Mouse (Mus musculus) frontal cortex, postnatal 10 days (tissue): ENCODE data around the gene Hist1h3g.
"Not testable (repeated sequence)": the region's sequence is repeated elsewhere in the genome, so short reads cannot be mapped to it uniquely, and the experiment has no call there.

ENCODE experiments used
- DNase-seq, 2 experiments: peaks; one replicate each; pipeline ENCODE4 v3.0.0; 2022; ENCODE audit warnings: low spot score in 2 of 2, mixed read lengths in 1 of 2

Hist1h3g gene

DNA sequence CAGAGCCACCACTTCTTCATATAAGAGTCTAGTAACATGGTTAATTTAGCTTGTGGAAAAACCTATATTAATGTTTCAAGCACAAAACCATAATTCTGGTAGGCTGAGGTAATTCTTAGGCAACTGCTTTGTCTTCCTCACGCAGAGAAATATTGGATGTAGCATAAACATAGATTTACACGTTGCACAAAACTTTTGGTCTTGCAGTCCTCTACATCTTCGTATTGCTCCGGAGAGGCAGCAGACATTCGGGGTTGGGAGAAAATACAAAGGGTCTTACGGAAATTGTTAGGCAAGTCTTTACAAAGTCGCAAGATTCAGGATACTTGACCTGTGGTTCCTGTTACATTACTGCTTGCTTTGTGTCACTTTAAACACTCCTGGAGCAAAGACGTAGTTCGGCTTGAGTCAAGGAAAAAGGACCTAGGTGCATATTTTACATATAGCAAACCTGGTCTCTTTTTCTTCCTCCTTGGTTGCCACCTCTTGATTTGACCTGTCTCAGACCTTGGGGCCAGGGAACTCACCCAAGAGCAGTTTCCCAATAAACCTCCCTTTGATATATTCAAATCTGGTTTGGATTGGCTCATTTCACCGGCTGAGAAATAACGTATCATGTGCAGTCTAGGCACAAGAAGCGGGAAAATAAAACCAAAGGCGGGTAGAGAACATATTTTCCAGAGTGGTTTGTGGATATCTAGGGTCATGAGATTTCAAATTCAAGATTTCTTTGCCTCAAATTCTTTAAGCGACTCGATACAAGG lies 672 bp upstream of the Hist1h3g start:
- no peak for DNase-seq

DNA sequence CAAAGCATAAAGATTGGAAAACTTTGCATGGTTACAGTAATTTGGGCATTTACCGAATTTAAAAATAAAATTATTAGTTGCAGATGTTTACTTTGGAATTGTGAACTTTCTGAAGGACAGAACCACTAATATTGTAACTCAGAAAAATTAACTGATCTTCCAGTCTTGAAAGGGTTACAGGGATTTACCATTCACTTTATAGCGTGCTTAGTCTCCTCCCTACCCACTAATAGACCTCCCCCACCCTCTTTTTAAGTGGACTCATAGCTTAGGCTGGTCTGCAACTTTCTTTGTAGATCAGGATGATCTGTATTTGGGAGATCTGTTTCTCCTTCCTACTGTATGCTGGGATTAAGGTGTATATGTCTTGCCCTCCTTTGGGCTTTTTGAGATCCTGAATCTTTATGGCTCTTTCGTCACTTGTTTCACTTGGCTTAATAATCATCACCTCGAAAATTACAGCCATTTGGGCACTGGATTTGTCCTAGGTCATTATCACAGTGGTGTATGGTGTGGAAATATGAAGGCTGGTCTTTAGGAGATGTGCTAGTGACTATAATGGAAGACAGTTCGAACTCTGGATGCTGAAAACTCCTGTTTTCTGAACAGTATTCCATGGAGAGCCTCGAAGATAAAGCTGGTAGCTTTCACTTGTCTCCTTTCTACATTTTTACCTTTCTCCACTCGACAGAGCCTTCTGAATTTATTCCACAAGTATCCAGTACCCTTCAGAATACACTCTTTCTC lies 1.0 kb downstream of the Hist1h3g start:
- no peak for DNase-seq

DNA sequence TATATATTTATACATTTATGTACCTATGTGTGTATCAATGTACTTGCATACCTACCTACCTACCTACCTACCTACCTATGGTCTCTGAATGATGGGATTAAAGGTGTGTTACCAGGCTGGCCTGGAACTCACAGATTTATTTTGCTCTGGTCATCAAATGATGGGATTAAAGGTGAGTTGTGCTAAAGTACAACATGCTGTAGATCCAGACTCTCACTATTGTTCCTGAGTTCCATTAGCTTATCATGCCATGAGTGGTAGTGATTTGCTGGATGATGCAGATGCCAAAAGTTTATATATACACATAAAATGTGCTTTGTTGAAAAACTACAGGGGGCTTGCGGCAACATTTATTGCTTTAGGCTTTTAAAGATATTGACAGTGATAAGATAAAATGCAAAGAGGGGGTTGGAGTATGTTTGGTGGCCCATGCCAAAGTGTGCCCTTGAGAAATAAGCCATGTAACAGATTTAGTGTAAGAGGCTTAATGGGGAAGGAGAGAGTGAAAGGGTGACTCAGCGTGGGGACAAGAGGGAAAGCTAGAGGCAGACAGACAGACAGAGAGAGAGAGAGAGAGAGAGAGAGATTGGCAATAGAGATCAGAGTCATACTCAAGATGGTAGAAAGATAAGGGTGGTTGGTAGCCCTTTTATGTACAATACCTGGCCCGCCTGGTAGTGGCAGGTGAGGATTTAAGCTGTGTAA lies 1.9 kb downstream of the Hist1h3g start:
- DNase-seq = no peak

DNA sequence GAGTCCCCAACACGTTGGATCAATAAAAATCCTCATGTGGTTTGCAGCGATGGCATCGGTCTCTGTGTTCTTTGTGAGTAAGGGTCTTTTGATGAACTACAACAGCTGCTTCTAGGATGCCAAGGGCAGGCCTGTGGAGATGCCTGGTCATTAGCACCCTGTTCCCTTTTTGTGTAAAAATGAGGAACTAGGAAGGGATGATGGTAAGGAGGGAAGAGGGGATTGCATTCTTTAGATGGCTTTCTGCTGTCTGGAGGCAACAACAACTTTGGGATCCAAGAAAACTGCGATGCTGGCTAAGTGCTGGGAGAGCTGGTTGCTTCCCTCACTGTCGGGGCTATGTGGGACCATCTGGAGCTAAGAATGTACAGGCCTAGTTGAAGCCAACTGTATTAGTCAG lies 3.0 kb downstream of the Hist1h3g start:
- DNase-seq = no peak

DNA sequence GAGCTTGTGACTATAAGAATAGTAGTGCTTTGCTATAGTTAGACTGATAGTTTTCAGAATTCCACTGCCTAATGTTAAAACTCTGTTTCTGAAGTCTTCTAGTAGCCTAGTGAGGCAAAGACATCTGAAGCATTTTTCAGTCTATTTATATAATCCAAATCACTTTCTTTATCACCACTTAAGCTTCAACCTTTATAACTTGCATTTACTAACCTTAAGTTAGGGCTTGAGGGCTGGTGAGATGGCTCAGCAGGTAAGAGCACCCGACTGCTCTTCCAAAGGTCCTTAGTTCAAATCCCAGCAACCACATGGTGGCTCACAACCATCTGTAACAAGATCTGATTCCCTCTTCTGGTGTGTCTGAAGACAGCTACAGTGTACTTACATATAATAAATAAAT lies 4.6 kb downstream of the Hist1h3g start:
- DNase-seq = not testable (repeated sequence)

DNA sequence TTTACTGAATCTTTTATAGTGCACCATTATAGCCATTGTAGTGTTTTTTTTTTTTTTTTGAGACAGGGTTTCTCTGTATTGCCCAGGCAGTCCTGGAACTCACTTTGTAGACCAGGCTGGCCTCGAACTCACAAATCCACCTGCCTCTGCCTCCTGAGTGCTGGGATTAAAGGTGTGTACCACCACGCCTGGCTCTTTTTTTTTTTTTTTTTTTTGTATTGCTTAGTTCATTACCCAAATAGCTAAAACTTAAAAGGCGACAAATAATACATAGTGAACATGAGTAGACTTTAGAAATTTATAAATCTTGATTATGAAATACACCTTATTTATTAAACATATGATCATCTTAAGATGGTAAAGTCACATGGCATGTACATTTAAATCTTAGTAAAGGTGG lies 6.3 kb downstream of the Hist1h3g start:
- no peak for DNase-seq

DNA sequence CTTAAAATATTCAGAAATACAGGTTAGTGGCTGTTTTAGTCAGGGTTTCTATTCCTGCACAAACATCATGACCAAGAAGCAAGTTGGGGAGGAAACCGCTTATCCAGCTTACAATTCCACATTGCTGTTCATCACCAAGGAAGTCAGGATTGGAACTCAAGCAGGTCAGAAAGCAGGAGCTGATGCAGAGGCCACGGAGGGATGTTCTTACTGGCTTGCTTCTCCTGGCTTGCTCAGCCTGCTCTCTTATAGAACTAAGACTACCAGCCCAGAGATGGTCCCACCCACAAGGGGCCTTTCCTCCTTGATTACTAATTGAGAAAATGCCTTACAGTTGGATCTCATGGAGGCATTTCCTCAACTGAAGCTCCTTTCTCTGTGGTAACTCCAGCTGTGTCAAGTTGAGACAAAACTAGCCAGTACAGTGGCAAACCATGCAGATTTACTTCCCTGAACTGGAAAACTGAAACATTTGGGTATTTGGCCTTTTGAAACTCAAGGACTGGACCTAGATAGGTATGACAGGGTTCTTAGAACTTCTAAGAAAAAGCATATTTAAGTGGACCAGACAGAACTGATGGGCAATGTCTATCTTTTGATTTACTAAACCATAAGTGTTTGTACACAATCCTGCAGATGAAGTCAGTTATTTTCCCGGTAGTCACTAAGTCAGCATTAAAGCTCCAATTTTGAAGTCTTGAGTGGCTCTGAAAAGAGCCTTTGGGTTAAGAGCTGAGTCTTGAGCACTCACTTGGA lies 7.2 kb downstream of the Hist1h3g start:
- DNase-seq = not testable (repeated sequence)

DNA sequence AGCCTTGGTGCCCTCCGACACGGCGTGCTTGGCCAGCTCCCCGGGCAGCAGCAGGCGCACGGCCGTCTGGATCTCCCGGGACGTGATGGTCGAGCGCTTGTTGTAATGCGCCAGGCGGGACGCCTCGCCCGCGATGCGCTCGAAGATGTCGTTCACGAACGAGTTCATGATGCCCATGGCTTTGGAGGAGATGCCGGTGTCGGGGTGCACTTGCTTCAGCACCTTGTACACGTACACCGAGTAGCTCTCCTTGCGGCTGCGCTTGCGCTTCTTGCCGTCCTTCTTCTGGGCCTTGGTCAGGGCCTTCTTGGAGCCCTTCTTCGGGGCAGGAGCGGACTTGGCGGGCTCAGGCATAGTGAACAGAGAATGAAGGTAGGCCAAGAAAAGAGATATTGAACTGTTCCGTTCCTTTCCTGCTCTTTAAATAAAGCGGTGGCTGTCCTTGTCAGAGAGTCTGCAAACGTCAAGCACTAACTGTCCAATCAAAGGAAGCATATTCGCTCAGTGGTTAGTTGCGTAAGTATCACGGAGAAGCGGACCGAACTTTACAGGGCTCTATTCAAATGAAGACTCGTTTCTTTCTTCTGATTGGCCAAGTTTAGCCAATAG lies 7.9 kb downstream of the Hist1h3g start, which contains the start of gene Hist1h2bh:
Hist1h2bh (minus strand) TSS at position 394 of the 609 bp plus-strand sequence.
- peak; percentile 50 to 63 for DNase-seq

DNA sequence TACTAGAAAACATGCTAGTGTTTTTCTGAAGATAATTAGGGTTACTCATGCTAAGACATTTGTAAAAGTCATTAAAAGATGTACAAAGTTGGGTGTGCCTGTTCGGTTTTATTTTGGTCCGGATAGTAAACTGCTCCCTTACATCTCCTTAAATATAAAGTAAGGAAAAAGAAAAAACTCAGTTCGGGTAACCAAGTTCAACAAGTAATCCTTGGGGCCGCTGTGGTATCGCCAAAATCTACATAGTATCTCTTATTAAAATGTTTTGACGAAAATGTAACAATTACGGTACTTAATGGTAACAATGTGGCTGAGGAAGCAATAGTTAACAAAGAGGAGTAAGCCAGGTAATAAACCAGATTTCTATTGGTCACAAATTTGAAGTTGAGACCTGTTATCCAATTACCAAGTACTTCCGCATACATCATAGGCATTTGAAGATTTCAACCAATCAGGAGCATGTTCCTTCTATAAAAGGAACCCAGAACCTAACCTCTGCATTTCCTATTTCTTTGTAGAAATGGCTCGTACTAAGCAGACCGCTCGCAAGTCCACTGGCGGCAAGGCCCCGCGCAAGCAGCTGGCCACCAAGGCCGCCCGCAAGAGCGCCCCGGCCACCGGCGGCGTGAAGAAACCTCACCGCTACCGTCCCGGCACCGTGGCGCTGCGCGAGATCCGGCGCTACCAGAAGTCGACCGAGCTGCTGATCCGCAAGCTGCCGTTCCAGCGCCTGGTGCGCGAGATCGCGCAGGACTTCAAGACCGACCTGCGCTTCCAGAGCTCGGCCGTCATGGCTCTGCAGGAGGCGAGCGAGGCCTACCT lies 9.0 kb downstream of the Hist1h3g start, which contains the start of gene Hist1h3f:
Hist1h3f (plus strand) TSS at position 88 of the 822 bp plus-strand sequence.
- DNase-seq = peak; percentile 57 to 66

DNA sequence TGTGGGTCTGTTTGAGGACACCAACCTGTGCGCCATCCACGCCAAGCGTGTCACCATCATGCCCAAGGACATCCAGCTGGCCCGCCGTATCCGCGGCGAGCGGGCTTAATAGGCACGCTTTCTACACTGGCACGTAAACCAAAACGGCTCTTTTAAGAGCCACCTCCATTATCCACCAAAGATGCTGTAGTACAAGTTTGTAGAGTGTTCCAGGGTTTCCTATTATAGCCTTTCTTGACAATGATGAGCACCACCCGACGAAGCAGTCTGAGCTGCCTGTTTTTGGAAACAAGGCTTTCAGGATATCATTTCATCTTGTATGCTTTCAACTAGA lies 9.5 kb downstream of the Hist1h3g start:
- DNase-seq = not testable (repeated sequence)

DNA sequence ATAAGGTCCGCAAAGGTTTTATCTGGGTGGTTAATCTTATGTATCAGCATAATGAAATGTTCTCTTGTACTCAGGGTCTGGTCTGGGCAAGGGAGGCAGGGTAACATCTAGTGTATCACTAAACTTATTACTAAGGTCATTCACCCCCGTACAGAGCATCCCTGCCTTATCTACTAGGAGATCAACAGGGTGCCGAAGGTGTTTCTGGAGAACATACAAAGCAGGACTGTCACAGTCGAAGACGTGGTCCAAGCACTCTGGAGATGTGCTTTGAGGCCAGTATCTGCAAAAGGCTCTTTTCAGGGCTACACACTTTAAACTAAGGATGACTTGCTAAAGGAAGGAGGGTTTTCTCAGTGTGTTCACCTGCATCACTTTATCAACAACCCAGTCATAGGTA lies 11.5 kb downstream of the Hist1h3g start:
- no peak for DNase-seq

DNA sequence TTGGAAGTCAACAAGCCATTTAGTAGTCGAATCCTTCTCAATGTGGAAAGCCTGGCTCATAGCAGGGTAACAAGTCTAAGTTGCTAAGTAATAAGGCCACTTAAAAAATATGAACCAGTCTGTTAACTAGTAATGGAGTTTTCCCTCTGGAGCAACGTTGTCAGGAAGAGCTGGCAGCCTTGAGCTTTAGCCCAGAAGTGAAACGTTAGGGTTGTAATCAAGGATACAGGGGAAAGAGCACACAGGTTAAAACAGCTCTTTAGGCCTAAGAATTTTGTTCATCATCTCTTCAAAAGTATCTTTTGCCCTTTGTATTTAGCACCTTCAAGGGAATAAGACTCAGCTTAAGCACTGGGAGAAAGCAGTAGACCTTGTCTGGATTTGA lies 15.5 kb downstream of the Hist1h3g start:
- DNase-seq = no peak

DNA sequence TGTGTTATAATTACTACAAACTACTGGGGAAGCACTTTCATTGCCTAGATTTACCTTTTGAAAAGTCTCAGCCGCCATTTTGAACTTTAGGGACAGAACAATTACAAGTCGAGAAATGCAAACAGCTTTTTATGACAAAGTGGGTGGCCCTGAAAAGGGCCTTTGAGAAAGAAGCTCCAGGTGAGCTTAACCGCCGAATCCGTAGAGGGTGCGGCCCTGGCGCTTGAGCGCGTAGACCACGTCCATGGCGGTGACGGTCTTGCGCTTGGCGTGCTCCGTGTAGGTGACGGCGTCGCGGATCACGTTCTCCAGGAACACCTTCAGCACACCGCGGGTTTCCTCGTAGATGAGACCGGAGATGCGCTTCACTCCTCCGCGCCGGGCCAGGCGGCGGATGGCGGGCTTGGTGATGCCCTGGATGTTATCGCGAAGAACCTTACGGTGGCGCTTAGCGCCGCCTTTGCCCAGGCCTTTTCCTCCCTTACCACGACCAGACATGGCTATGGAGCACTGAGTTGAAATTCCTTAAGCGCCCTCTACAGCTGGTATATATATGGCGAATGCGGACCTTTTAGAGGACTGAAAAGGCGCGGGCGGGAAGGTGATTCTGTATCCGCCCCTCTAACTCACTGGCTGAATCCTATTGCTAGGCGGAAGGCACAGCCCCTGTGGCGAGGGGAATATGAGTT lies 16.1 kb downstream of the Hist1h3g start, which contains the start of gene Hist1h4f:
Hist1h4f (minus strand) TSS at position 503 of the 689 bp plus-strand sequence.
- peak; percentile 85 to 88 for DNase-seq

DNA sequence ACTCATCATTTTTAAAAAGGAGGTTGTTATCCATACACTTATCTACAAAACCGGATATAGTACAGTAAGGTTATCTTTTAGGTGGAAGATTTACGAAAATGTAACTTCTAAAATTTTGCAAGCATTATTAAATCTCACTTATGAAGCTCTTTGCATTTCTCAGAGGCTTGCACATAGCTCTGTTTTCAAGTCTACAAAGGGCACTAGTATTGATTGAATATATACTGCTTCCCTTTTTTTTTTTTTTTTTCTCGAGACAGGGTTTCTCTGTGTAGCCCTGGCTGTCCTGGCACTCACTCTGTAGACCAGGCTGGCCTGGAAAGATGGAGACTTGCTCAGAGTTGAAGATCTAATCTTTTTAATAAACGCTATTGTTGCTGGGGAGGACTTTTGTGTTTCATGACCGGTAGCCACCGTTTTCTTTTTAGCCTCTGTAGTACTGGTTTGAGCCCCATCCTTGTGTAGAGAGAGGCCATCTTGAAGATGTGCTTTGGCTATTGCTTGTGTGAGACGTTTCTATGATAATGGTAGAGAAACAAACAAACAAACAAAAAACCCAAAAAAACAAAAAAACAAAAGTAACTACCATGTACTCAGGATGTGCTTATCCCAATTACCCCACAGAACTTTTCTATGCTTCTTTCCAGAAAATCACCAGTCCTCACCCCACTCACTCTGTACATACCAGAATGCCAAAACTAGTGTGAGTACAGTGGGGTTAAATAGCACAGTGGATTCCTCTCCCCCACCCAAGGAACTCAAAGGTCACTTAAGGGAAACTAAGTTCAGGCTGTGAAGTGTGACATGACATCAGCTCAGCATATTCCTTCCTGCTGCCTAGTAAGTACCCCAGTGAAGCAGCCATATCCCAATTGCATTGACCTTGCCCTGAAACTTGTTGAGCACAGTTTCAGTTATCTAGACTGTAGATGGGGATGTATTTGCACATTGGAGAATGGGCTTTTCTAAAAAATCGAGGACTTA lies 17.0 kb downstream of the Hist1h3g start:
- DNase-seq = no peak

DNA sequence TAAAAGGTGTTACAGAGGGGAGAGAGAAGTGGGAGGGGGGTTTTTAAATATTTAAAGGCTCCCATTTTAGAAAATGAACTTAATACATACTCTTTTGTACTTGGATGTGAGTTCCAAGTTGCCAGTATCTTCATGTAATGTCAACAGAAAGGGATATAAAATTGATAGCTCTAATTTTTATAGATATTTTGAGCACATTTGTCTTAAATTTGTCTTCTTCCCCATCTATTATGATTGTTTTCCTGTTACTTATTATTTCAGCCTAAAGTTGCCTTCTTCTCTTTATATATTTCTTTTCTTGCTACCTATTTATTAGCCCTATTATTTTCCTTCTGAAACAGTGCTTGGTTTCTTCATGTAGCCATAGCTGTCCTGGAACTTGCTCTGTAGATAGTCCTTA lies 17.7 kb downstream of the Hist1h3g start, which contains the start of gene Hist1h1d:
Hist1h1d (plus strand) TSS at position 301 of the 400 bp plus-strand sequence.
- no peak for DNase-seq

DNA sequence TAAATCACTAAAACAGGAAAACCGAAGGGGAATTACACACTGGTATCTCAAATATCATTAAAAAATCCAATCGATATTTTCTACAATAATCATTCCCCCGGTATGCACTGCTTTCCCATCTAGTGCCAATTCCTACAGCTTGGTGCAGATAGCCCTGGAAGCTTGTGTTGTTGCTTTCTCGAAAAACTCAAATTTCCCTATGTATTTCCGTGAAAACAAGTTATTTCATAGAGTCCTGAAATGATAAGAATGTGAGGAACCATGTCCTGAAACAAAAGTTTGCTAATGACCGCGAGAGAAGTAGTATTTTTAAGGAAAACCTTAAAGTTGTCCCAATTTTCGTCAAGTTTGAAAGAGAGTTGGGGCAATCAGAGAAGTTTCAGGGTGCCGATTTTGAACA lies 19.2 kb downstream of the Hist1h3g start:
- no peak for DNase-seq

DNA sequence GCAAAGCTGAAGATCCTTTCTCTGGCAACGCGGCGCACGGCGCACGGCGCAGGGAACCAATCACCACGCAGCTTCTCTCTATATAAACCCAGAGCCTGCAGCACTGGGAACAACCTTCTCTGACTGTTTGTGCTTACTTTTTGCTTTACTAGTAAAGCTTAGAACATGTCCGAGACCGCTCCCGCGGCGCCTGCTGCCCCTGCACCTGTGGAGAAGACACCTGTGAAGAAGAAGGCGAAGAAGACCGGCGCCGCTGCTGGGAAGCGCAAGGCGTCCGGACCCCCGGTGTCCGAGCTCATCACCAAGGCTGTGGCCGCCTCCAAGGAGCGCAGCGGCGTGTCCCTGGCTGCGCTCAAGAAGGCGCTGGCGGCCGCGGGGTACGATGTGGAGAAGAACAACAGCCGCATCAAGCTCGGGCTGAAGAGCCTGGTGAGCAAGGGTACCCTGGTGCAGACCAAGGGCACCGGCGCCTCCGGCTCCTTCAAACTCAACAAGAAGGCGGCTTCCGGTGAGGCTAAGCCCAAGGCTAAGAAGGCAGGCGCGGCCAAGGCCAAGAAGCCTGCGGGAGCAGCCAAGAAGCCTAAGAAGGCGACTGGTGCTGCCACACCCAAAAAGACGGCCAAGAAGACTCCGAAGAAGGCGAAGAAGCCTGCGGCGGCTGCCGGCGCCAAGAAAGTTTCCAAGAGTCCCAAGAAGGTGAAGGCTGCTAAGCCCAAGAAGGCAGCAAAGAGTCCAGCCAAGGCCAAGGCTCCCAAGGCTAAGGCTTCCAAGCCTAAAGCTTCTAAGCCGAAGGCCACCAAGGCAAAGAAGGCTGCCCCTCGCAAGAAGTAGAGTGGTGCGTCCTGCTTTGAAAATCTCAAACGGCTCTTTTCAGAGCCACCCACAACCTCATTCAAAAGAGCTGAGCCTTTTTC lies 20.0 kb downstream of the Hist1h3g start:
- peak; percentile 62 to 77 for DNase-seq
